Mouse (Mus musculus) hematopoietic stem cell, adult 5-6 weeks (primary cell): ENCODE results near the gene Vmn1r104. TPM values are rescaled to one million over a fixed set of nuclear protein-coding genes. Genes with fewer than 3 reads are reported as not detected.
"Not testable (repeated sequence)": the region's sequence is repeated elsewhere in the genome, so short reads cannot be mapped to it uniquely, and the experiment has no call there.

Experiments
- ATAC-seq, 2 experiments: fragments of 125-278 bp in 1 of 2; replicated peaks in 1 of 2; 2 replicates each; pipeline ENCODE4 v1.8.0; 2016 to 2017; ENCODE audit warnings: inconsistent platforms in 2 of 2, mild to moderate bottlenecking in 2 of 2, moderate number of reproducible peaks in 2 of 2, low read depth in 1 of 2, moderate TSS enrichment in 1 of 2; ENCODE audit not compliant: low FRiP score in 2 of 2, poor library complexity in 2 of 2, severe bottlenecking in 2 of 2, insufficient read depth in 1 of 2, low TSS enrichment in 1 of 2
- total RNA-seq: library from RNA; stranded (forward); fragments of 172-1452, 232-1000 nt; gene quantifications from 2 replicates; pipeline ENCODE4 v1.2.3, GENCODE M21; 2017

The Vmn1r104 gene
- not detected in 2 replicates for total RNA-seq

- not testable (repeated sequence) for ATAC-seq
Measured at GRCm38 (mm10) chr7:20533537-20533936, at the start of gene Vmn1r104. Vmn1r104 (plus strand) TSS chr7:20533837.

GRCm38 (mm10) chr7:20510434-20510833 lies 23.2 kb upstream of the Vmn1r104 start, which contains the start of gene Vmn1r103:
Vmn1r103 (minus strand) TSS chr7:20510534.
- ATAC-seq = not testable (repeated sequence)

- ATAC-seq = not testable (repeated sequence)
Measured at GRCm38 (mm10) chr7:20545657-20546056, 12.0 kb downstream of the Vmn1r104 start, which contains the start of gene Gm5726. Gm5726 (minus strand) TSS chr7:20545757.

GRCm38 (mm10) chr7:20576141-20576540 lies 42.5 kb downstream of the Vmn1r104 start, which contains the start of gene Gm4141:
Gm4141 (minus strand) TSS chr7:20576241.
- not testable (repeated sequence) for ATAC-seq

Other genes starting within 250 kb of the Vmn1r104 start
- not detected in 2 replicates for gene Gm4133, start 199.8 kb upstream of the Vmn1r104 start, total RNA-seq
- not detected in 2 replicates for gene Gm5728, start 158.4 kb upstream of the Vmn1r104 start, total RNA-seq
- gene Vmn1r100, start 115.9 kb upstream of the Vmn1r104 start, total RNA-seq = not detected in 2 replicates
- not detected in 2 replicates for gene Vmn1r101, start 91.2 kb upstream of the Vmn1r104 start, total RNA-seq
- gene Gm10670, start 58.9 kb upstream of the Vmn1r104 start, total RNA-seq = not detected in 2 replicates
- not detected in 2 replicates for gene Vmn1r103, start 23.3 kb upstream of the Vmn1r104 start, total RNA-seq
- gene Gm5726, start 11.9 kb downstream of the Vmn1r104 start, total RNA-seq = not detected in 2 replicates
- not detected in 2 replicates for gene Gm4141, start 42.4 kb downstream of the Vmn1r104 start, total RNA-seq
- not detected in 2 replicates for gene Gm4513, start 65.2 kb downstream of the Vmn1r104 start, total RNA-seq
- not detected in 2 replicates for gene Vmn1r107, start 135.1 kb downstream of the Vmn1r104 start, total RNA-seq
- not detected in 2 replicates for gene Vmn1r111, start 169.4 kb downstream of the Vmn1r104 start, total RNA-seq
- not detected in 2 replicates for gene Gm10668, start 196.8 kb downstream of the Vmn1r104 start, total RNA-seq
- not detected in 2 replicates for gene Vmn1r112, start 237.3 kb downstream of the Vmn1r104 start, total RNA-seq